Mouse (Mus musculus) forebrain, embryonic 14.5 days (tissue): ENCODE results near the gene Carmil2. TPM values are rescaled to one million over a fixed set of nuclear protein-coding genes. Genes with fewer than 3 reads are reported as not detected.

Experiments used
- ATAC-seq: fragments of 200-750 bp; cut with Nextera tagmentation; 2 replicates; pipeline ENCODE4 v1.8.0; 2017; ENCODE audit warnings: mild to moderate bottlenecking, moderate library complexity
- DNase-seq: peaks from one replicate; pipeline ENCODE4 v3.0.0-alpha.2; 2015; ENCODE audit warnings: low spot score
- H3K27ac ChIP-seq: fragments of 300-500 bp; sonication (generic); 2 replicates; pipeline ENCODE4 v1.5.1; 2014; ENCODE audit warnings: low read depth, mild to moderate bottlenecking, control low read depth, low read length, moderate library complexity
- H3K27me3 ChIP-seq: fragments of 300-500 bp; sonication (generic); replicated peaks from 2 replicates; pipeline ENCODE4 v1.6.1; 2014; ENCODE audit warnings: low read length, control low read depth, mixed read lengths; ENCODE audit not compliant: control insufficient read depth, insufficient read depth
- H3K36me3 ChIP-seq: fragments of 300-500 bp; sonication (generic); 2 replicates; pipeline ENCODE4 v1.6.1; 2014; ENCODE audit warnings: low read length, control low read depth; ENCODE audit not compliant: control insufficient read depth, insufficient read depth
- H3K4me1 ChIP-seq: fragments of 300-500 bp; sonication (generic); 2 replicates; pipeline ENCODE4 v1.6.1; 2014; ENCODE audit warnings: antibody characterized with exemption, low read length, control low read depth; ENCODE audit not compliant: control insufficient read depth, insufficient read depth
- H3K4me2 ChIP-seq: fragments of 300-500 bp; sonication (generic); 2 replicates; pipeline ENCODE4 v1.6.1; 2014; ENCODE audit warnings: mild to moderate bottlenecking, control low read depth, low read length
- H3K4me3 ChIP-seq: fragments of 300-500 bp; sonication (generic); 2 replicates; pipeline ENCODE4 v1.5.1; 2014; ENCODE audit warnings: low read depth, low read length, control low read depth
- H3K9ac ChIP-seq: fragments of 300-500 bp; sonication (generic); 2 replicates; pipeline ENCODE4 v1.6.1; 2014; ENCODE audit warnings: mild to moderate bottlenecking, low read length, control low read depth, moderate library complexity
- H3K9me3 ChIP-seq: fragments of 300-500 bp; sonication (generic); replicated peaks from 2 replicates; pipeline ENCODE4 v1.6.1; 2016; ENCODE audit warnings: low read length, control low read depth, mixed read lengths; ENCODE audit not compliant: control insufficient read depth
- WGBS: fragments of 180-500 bp; shearing (Covaris S2); extraction: QIAGEN DNeasy Blood & Tissue Kit; methylation state at CpG from one replicate; pipeline ENCODE4 v1.1.7; 2014; 5-methylcytosine and 5-hydroxymethylcytosine counted together
- polyA plus RNA-seq: library from polyadenylated mRNA; unstranded; fragments of >200 nt; fragmentation: Nextera tagmentation; extraction: Ambion mirVana; gene quantifications from 2 replicates; pipeline ENCODE4 v1.2.1, GENCODE M21; 2014

The Carmil2 gene
- polyA plus RNA-seq, 1 experiment from 2014 or later, result 6.0 TPM

DNA sequence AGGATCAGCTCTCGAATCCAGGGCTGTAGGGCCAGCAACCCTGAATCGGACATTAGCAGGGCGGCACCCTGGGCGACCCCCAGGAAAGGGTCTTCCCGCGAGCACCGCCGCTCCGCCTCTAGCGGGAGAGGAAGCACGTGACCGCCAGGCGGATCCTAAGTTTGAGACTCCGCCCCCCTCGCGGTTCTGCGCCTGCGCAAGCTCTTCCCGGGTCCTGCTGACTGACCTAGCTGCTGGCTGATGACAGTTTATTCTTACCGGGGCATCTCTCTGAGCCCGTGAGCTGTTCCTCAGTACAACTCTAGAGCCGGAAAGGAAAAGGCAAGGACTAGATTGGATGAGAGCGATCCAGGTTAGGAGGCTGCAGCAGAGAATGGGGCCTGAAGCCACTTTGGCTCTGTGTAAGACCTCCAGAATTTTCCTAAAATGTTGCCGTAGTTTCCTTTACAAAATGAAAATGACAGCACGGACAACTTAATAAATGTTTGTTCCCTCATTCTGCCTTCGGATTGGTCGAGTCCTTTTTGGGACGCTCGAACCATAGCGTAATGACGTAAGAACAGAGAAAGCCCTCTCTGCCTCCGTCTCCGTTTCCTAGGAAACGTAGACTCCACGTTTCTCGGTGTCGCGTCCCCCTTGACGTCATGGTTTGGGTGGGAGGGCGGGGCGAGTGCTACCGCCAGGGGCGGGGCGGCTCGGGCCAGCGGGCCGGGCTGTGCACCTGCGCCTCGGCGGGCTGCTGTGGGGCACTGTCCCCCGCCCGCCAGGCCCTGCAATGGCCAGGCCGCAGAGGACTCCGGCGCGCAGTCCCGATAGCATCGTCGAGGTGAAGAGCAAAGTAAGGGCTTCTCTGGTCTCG lies 15.1 kb downstream of the Carmil2 start, which contains the start of the genes Acd and Pard6a:
Acd (minus strand) TSS at position 137 of the 859 bp plus-strand sequence.
Pard6a (plus strand) TSS at position 183 of the 859 bp plus-strand sequence.
- Histone ChIP-seq H3K27ac (peak within 1 kb of the TSS; percentile 89), H3K36me3 (peaks cover 50% of the 10 kb centered on the region), H3K27me3 (no peaks in the 10 kb centered on the region), H3K9me3 (no peaks in the 10 kb centered on the region), H3K4me1 (peaks cover 13% of the 10 kb centered on the region), H3K4me3 (peak within 1 kb of the TSS; percentile 65), H3K9ac (peak within 1 kb of the TSS; percentile 76), H3K4me2 (peak within 1 kb of the TSS; percentile 97)
- DNase-seq (peak; percentile 97), ATAC-seq (peak; percentile 83)
- WGBS, result under 1% methylated on average over 60 of the region's 60 CpGs

DNA sequence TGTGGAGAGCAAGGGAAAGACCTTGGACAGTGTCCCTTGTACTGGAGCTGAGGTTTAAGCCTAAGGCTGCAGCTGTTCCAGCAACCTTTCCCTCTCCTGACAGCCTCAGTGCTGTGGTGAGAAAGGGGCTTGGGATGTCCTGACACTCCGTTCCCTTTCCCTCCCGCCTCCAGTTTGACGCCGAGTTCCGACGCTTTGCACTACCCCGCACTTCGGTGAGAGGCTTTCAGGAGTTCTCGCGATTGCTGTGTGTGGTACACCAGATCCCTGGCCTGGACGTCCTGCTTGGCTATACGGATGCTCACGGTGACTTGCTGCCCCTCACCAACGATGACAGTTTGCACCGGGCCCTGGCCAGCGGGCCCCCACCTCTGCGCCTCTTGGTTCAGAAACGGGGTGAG lies 15.9 kb downstream of the Carmil2 start:
- ATAC-seq (peak; percentile 6; the same call in 1 of the 2 replicates), DNase-seq (no peak)
- WGBS, result 30% methylated on average over 18 of the region's 18 CpGs

DNA sequence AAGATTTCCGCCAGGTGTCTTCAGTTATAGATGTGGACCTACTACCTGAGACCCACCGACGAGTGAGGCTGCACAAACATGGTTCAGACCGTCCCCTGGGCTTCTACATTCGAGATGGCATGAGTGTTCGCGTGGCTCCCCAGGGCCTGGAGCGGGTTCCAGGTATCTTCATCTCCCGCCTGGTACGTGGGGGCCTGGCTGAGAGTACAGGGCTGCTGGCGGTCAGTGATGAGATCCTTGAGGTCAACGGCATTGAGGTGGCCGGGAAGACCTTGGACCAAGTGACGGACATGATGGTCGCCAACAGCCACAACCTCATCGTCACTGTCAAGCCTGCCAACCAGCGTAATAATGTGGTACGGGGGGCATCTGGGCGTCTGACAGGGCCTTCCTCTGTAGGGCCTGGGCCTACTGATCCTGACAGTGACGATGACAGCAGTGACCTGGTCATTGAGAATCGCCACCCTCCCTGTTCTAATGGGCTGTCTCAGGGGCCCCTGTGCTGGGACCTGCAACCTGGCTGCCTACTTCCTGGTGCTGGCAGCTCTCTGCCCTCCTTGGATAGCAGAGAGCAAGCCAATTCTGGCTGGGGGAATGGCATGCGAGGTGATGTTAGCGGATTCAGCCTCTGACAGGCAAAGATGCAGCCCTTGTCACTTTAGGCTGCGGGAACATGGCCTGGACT lies 16.8 kb downstream of the Carmil2 start:
- Histone ChIP-seq H3K4me1 (peaks cover 21% of the 10 kb centered on the region), H3K27ac (no peak overlapping the region), H3K36me3 (peaks cover 33% of the 10 kb centered on the region), H3K27me3 (no peaks in the 10 kb centered on the region), H3K4me3 (no peak overlapping the region), H3K9me3 (no peaks in the 10 kb centered on the region), H3K9ac (no peak overlapping the region), H3K4me2 (no peak overlapping the region)
- 93% methylated on average over 24 of the region's 24 CpGs for WGBS
- ATAC-seq (no peak), DNase-seq (no peak)

More for the DNA sequence above, 15.9 kb downstream of the Carmil2 start:
- Histone ChIP-seq H3K36me3 (peaks cover 42% of the 10 kb centered on the region), H3K4me1 (peaks cover 15% of the 10 kb centered on the region), H3K9ac (peak overlapping the region; percentile 76), H3K9me3 (no peaks in the 10 kb centered on the region), H3K27ac (peak overlapping the region; percentile 89), H3K27me3 (no peaks in the 10 kb centered on the region), H3K4me2 (peak overlapping the region; percentile 97), H3K4me3 (peak overlapping the region; percentile 65)

DNA sequence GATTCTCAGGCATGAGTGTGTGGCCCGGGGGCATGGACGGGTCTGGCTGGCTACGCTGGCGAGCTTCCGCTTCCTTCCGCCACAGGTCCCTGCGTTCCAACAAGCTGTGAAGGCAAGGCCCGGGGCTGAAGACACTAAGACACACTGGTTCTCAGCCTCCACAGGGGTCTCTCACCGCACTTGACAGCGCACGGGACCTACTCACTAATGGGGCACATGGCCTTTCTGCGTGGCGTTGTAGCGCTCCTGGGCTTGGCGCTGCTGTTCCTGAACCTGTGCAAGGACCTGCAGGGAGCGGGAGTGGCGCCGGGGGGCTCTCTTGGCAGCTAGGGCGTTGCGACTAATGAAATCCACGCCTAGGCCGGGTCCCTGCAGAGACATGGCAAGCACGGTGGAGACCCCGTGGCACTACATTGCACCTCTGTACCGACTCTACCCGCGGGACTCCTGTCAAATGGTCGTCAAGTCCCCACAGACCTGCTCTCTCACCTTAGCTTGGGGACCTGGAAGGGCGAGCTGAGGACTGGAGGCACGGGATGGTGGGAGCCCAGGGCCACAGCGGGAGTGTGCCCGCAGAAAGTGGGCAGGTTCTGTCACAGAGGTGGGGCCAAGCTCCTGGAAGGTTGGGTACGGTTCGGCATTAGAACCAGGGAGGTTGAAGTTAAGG lies 18.2 kb downstream of the Carmil2 start:
- Histone ChIP-seq H3K4me3 (no peak overlapping the region), H3K27me3 (no peaks in the 10 kb centered on the region), H3K27ac (no peak overlapping the region), H3K4me1 (peaks cover 21% of the 10 kb centered on the region), H3K9ac (no peak overlapping the region), H3K36me3 (peaks cover 22% of the 10 kb centered on the region), H3K9me3 (no peaks in the 10 kb centered on the region), H3K4me2 (no peak overlapping the region)
- DNase-seq, result no peak
- no peak for ATAC-seq
- 94% methylated on average over 34 of the region's 34 CpGs for WGBS

DNA sequence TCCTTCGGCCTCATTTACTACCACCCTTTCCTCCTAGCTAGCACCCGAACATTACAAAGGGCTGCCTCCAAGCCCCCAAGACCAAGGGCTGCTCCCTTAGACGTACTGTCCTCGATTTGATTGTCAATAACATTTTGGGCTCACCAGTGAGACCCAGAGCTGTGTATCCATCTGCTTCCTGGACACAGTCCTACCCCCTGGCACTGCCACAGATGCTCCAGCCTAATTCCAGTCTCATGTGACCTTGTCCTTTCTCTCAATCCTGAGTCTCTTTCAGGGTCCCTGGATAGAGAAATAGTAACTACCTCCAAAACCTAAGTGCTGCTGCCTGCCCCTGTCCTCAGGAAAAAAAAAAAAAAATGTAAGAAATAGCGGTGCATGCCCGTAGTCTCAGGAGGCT lies 18.9 kb downstream of the Carmil2 start:
- H3K9ac ChIP-seq, result no peak overlapping the region
- no peak for DNase-seq

DNA sequence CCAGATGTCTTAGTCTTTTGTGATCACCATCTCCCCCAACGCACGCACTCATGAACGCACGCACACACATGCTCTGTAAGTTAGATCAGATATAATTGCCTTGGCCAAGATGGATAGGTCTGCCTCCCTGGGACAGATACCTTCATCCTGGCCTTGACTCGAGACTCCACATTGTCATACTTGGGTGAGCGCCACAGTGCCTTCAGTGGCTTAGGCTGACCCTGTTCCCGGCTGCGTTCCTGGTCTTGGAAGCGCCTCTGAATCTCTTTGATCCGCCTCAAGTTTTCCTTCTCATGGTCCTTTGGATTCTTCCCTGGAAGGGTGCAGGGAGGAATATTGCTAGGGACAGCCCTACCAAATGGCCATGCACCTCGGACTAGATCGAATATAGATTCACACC lies 20.4 kb downstream of the Carmil2 start:
- Histone ChIP-seq H3K4me1 (peaks cover 13% of the 10 kb centered on the region), H3K4me2 (peak overlapping the region; percentile 89), H3K9me3 (no peaks in the 10 kb centered on the region), H3K36me3 (peaks cover 19% of the 10 kb centered on the region), H3K4me3 (peak overlapping the region; percentile 59; the same call in 1 of the 2 replicates), H3K27me3 (no peaks in the 10 kb centered on the region), H3K27ac (no peak overlapping the region), H3K9ac (peak overlapping the region; percentile 73; the same call in 1 of the 2 replicates)
- ATAC-seq (no peak), DNase-seq (no peak)
- WGBS, result 75% methylated on average over 12 of the region's 12 CpGs

More for the DNA sequence above, 18.9 kb downstream of the Carmil2 start:
- no peak overlapping the region for H3K27ac ChIP-seq
- 91% methylated on average over 6 of the region's 6 CpGs for WGBS
- H3K36me3 ChIP-seq, result peaks cover 19% of the 10 kb centered on the region
- H3K4me3 ChIP-seq, result no peak overlapping the region
- no peaks in the 10 kb centered on the region for H3K9me3 ChIP-seq
- H3K27me3 ChIP-seq, result no peaks in the 10 kb centered on the region
- ATAC-seq, result no peak
- peaks cover 17% of the 10 kb centered on the region for H3K4me1 ChIP-seq
- no peak overlapping the region for H3K4me2 ChIP-seq

DNA sequence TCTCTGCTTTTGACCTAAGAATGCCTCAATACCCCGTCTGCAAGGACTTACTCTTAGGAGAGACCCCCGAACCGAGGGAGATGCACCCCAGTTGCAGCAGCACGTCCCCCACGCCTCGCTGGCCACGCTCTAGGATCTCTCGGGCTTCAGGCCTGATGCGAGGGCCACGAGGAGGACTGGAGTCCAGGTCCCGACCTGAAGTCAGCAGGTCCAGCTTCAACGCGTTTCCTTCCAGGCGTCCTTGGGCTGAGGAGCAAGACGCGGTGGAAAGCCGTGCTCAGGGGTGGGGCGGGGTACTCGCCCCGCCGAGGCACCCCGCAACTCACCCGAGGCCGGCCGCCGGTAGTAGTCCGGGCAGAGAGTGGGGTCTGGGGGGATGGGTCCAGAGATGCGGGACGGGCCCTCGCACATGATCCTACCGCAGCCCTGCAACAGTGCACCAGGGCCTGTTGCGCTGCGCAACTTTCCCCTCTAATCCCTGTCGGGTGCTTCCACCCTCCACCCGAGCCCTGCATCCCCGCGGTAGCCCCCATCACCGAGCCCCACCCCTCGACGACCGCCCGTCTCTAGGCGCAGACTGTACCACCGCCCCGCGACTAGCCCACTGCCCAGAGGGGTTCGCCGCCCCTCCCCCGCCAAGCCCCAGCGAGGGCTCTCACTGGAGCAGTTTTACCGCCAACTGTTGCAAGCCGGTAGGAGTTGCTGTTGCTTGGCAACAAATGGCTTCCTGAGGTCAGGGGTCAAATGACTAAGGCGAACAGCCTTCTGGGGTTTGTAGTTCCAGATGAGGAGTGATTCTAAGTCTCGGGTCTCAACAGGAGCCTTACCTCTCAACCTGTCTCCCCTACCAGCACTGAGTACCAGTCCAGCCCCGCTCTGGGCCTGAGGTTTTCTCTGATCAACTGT lies 21.7 kb downstream of the Carmil2 start, which contains the start of the genes 4933405L10Rik and Enkd1:
4933405L10Rik (plus strand) TSS at position 158 of the 906 bp plus-strand sequence.
Enkd1 (minus strand) TSS at position 713 of the 906 bp plus-strand sequence.
- Histone ChIP-seq H3K4me3 (peak within 1 kb of the TSS; percentile 59), H3K4me2 (peak within 1 kb of the TSS; percentile 89), H3K4me1 (peaks cover 8% of the 10 kb centered on the region), H3K36me3 (peaks cover 15% of the 10 kb centered on the region), H3K9me3 (no peaks in the 10 kb centered on the region), H3K27ac (no peak within 1 kb of the TSS), H3K27me3 (no peaks in the 10 kb centered on the region), H3K9ac (peak within 1 kb of the TSS; percentile 73)
- WGBS, result under 1% methylated on average over 50 of the region's 55 CpGs
- ATAC-seq, result peak; percentile 87
- peak; percentile 98 for DNase-seq

DNA sequence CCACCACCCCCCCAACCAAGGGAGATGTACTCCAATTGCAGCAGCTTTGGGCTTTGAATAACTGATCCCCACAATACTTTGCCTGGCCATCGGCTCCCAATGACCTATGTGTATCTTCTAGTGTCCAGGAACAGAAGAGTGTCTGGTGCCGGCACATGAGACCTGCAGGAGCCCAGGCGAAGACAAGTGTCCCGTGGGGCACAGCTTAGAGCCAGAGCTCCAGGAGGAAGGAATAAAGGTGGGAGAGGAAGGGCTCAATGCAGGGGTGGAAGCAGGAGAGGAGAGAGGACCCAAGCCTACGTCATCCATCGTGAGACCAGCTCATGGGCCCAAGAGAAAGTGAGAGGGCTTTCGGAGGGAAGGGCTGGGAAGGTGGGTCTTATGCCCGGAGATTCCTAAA lies 22.6 kb downstream of the Carmil2 start:
- no peaks in the 10 kb centered on the region for H3K27me3 ChIP-seq
- DNase-seq, result no peak
- H3K4me2 ChIP-seq, result no peak overlapping the region
- H3K9me3 ChIP-seq, result no peaks in the 10 kb centered on the region
- 92% methylated on average over 8 of the region's 8 CpGs for WGBS
- ATAC-seq, result no peak
- peaks cover 7% of the 10 kb centered on the region for H3K36me3 ChIP-seq
- H3K27ac ChIP-seq, result no peak overlapping the region
- no peak overlapping the region for H3K4me3 ChIP-seq
- H3K4me1 ChIP-seq, result peaks cover 8% of the 10 kb centered on the region
- no peak overlapping the region for H3K9ac ChIP-seq
